Mouse (Mus musculus): Measurements from ENCODE around the gene Kcnh1. TPM values are rescaled to one million over a fixed set of nuclear protein-coding genes. Genes with fewer than 3 reads are reported as not detected.

The Kcnh1 gene
- total RNA-seq, 2 experiments from 2014 or later: 71.9 to 76.4 TPM

DNA sequence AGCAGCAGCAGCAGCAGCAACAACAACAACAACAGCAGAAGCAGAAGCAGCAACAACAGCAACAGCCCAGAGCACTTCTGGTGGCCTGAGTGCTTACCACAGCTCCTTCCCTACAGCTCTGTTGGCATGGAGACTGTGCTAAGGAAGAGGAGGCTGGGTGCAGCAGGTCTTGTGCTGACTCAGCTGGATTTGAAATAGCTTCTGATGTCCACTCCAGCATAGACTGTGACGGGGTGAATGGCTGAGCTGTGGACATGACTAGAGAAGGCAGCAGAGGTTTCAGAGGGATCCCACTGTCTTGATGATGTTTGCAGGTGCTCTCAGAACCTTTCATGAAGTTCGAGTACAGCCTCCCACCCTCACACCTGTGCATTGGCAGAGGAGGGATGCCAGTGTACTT is 113.0 kb downstream of the Kcnh1 start:
- TF ChIP-seq CTCF (IDR thresholded peaks at IDR 0.05): no peak
- intact Hi-C loops (cut with DNase I): no loop called here
- Histone ChIP-seq H3K4me3 (no peak overlapping the region), H3K27ac (no peak overlapping the region)
- no peak for DNase-seq (ENCODE audit: extremely low spot score in 1 of 2, low spot score in 2 of 2)

DNA sequence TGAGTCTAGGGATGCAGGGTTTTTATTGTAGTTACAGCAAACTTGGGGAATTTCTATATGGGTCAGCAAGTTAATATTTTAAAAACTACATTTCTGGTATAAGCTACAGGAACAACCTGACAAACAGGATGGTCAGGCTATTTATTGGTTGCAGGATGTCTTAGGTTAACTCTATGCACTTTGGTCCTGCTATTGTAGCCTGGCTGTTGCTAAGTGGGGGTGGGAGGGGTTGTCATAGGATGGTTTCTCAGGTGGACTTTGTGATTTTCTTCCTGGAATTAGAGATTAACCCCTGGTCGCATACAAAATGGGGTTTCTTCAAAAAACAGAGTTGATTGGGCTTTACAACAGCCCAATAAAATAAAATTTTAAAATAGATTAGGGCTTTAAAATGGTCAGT is 114.6 kb downstream of the Kcnh1 start:
- Histone ChIP-seq H3K4me3 (no peak overlapping the region), H3K27ac (no peak overlapping the region)
- intact Hi-C loops (cut with DNase I): no loop called here
- no peak for TF ChIP-seq CTCF (IDR thresholded peaks at IDR 0.05)
- DNase-seq (ENCODE audit: extremely low spot score in 1 of 2, low spot score in 2 of 2): no peak

DNA sequence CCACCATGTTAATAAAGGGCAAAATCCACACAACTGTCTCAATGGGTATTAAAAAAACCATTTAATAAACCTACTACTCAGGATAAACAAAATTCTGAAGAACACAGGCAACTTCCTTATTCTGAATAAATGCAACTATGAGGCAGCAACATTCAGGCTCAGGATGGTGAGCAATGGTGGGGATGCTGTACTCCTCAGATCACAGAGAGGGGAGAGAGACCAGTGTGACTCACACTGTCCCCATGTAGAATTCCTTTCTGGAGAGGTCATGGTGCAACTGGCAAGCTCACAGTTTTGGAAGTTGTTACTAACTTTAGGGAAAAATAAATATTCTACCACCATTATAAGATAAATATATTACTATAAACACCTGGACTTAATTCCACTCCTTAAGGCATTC is 116.5 kb downstream of the Kcnh1 start:
- intact Hi-C loops (cut with DNase I): no loop called here
- Histone ChIP-seq H3K27ac (no peak overlapping the region), H3K4me3 (no peak overlapping the region)
- no peak for DNase-seq (ENCODE audit: extremely low spot score in 1 of 2, low spot score in 2 of 2)
- no peak for TF ChIP-seq CTCF (IDR thresholded peaks at IDR 0.05)

DNA sequence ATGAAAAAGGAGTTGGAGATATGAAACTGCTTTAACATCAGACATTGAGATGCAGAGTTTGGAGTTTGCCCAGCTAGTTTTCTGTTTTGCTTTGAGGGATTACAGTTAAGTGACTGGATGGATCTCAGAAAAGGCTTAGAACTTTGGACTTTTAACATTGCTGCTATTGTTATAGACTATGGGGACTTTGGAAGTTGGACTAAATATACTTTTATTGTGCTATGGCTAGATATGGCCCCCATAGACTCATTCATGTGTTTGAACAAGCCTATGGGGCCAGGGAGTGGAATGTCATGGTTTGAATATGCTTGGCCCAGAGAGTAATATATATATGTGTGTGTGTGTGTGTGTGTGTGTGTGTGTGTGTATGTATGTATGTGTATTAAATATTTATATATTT is 120.7 kb downstream of the Kcnh1 start:
- TF ChIP-seq CTCF (IDR thresholded peaks at IDR 0.05): no peak
- DNase-seq (ENCODE audit: extremely low spot score in 1 of 2, low spot score in 2 of 2): no peak
- H3K4me3 ChIP-seq: no peak overlapping the region
- no peak overlapping the region for H3K27ac ChIP-seq
- intact Hi-C loops (cut with DNase I): no loop called here

DNA sequence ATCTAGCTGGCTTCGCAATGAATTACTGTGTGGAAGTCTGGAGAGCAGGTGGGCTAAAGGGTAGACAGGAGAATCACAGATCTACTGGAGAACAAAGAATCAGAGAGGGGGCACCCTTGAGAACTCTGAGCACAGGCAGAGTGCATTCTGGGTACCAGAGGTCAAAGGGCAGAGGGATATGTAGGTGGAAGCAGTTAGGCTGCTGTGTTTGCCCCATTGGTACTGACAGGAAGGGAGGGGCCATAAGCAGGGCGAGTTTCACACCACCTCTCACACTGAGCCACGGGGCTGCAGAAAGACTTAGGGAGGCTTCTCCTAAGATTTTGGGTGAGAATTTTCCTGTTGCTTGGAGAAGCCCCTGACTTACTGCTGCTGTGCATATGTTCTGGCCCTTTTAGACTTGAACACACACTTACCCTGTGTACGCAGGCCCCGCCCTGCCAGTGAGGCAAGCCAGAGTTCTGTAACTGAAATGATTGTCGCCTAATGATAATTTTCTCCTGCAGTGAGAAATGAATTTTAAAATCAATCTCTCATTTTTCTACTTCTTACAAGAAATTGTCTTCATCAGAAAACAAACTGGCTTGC is 121.4 kb downstream of the Kcnh1 start:
- no peak for DNase-seq (ENCODE audit: extremely low spot score in 1 of 2, low spot score in 2 of 2)
- peak overlapping the region; percentile 28; the same call in 1 of the 2 replicates for H3K27ac ChIP-seq
- no peak for TF ChIP-seq CTCF (IDR thresholded peaks at IDR 0.05)
- intact Hi-C loops (cut with DNase I): no loop called here
- H3K4me3 ChIP-seq: no peak overlapping the region

DNA sequence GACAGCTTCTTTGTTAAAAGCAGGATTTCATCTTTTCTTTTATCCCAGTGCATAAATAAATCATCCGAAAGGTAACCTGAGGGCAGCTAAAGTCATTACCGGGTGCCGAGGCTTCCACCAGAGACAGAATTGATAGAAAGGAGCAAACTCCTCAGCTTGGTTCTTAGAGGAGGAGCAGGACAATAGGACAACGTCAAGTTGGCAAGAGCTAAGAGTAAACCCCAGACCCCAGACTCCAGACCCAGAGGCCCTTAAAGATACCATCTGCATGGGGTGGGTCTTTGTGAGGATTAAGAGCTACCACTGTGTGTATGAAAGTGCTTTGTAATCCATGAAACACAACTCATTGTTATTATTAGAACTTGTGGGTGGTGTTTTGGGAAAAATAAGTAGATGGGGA is 121.9 kb downstream of the Kcnh1 start:
- intact Hi-C loops (cut with DNase I): no loop called here
- DNase-seq (ENCODE audit: extremely low spot score in 1 of 2, low spot score in 2 of 2): no peak
- H3K27ac ChIP-seq: peak overlapping the region; percentile 28; the same call in 1 of the 2 replicates
- no peak overlapping the region for H3K4me3 ChIP-seq
- no peak for TF ChIP-seq CTCF (IDR thresholded peaks at IDR 0.05)

DNA sequence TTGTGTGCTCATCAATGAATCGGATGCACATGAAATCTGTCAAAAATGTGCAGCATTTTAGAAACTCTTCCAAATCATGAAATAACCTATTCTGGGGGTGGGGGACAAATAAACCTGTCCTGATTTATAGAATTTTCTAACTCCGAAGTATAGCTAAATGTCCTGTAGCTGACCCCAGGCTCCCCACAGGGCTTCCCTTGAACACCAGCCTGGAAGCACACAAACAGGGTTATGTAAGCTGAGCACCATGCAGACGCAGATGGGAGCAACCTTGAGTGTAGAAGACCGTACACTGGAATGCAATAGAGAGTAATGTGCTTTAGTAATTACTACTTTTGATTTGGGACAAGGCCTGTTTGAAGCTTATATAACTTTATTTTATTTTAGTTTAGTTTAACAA is 122.4 kb downstream of the Kcnh1 start:
- no peak for TF ChIP-seq CTCF (IDR thresholded peaks at IDR 0.05)
- no peak overlapping the region for H3K4me3 ChIP-seq
- intact Hi-C loops (cut with DNase I): no loop called here
- H3K27ac ChIP-seq: peak overlapping the region; percentile 30; the same call in 1 of the 2 replicates
- no peak for DNase-seq (ENCODE audit: extremely low spot score in 1 of 2, low spot score in 2 of 2)

DNA sequence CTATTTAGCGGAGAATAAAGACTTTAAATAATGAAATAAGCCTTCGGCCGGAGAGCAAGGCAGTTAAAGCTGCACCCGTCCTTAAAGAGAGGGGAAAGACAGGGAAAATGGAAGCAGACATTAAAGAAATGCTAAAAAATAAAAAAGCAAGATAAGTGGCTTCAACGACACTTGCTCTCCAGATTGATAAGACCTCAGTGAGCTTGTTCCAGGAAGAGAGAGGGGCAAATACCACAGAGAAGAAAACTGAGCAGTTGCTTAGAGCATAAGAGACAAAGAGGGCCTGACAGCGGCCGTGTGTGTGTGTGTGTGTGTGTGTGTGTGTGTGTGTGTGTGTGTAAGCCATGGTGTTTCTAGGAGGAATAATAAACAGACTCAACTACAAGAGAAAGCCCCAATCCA is 123.0 kb downstream of the Kcnh1 start:
- no peak for DNase-seq (ENCODE audit: extremely low spot score in 1 of 2, low spot score in 2 of 2)
- intact Hi-C loops (cut with DNase I): no loop called here
- H3K27ac ChIP-seq: no peak overlapping the region
- no peak for TF ChIP-seq CTCF (IDR thresholded peaks at IDR 0.05)
- H3K4me3 ChIP-seq: no peak overlapping the region

DNA sequence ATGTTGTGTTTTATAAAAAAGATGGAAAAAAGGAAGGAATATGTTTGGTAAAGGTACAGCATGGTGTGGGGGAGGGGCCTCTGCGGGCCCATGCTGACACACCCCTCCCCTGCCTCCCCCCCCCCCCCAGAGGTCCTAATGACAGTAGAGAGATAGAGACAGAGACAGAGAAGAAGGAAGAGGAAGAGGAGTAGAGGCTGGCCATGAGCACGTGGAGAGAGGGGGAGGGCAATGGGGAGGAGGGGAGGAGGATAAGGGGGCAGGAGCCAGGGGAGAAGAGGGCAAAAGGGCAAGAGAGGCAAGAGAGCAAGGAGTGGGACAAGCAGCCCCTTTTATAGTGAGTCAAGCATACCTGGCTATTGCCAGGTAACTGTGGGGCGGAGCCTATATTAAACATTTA is 123.5 kb downstream of the Kcnh1 start:
- TF ChIP-seq CTCF (IDR thresholded peaks at IDR 0.05): no peak
- no peak overlapping the region for H3K4me3 ChIP-seq
- intact Hi-C loops (cut with DNase I): no loop called here
- no peak for DNase-seq (ENCODE audit: extremely low spot score in 1 of 2, low spot score in 2 of 2)
- H3K27ac ChIP-seq: no peak overlapping the region

DNA sequence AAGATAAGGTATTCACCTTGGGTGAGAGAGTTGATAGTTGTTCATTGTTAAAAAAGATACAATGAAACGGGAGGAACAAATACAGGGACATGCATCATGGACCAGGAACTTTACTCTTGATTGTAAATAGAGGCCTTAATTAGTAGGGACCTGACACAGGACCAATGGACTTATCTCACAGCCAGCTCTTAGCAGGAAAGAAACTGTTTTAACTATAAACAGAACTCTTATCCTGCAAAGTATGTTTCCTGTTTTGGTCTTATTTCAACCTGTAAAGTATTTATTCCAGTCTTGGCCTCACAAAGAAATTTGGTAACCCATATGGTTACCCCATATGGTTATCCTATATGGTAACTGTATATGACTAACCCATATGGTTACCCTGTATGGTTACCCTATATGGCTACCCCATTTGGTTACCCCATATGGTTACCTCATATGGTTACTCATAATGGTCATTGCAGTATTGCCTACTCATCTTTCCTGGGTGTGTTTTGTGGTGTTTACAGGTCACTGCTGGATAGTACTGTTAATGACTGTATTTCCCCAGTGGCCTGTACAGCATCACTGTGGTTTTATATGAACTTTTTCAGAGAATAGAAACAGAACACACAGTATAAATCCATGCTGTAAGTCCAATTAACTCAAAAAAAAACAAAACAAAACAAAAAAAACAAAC is 125.0 kb downstream of the Kcnh1 start:
- intact Hi-C loops (cut with DNase I): no loop called here
- no peak for DNase-seq (ENCODE audit: extremely low spot score in 1 of 2, low spot score in 2 of 2)
- no peak overlapping the region for H3K4me3 ChIP-seq
- no peak for TF ChIP-seq CTCF (IDR thresholded peaks at IDR 0.05)
- no peak overlapping the region for H3K27ac ChIP-seq

DNA sequence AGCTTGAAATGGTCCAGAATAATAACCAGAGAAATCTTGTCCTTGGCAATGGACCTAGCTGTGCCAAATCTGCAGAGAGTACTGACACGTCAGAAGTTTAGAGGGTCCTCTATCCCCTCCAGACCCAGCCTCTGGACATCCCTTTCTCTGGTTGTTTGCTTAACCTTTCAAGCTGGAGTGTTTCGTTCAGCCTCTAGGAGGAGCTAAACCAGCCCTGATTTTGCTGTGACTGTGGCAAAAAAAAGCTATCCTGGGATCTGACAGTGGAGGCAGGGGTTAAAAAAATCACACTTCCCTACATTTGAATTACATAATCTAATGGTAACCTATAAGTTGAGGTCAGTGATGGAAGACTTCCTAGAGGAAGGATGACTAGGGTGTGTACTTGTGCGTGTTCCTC is 133.6 kb downstream of the Kcnh1 start:
- H3K4me3 ChIP-seq: no peak overlapping the region
- intact Hi-C loops (cut with DNase I): no loop called here
- no peak for DNase-seq (ENCODE audit: extremely low spot score in 1 of 2, low spot score in 2 of 2)
- TF ChIP-seq CTCF (IDR thresholded peaks at IDR 0.05): peak; percentile 49
- H3K27ac ChIP-seq: no peak overlapping the region

DNA sequence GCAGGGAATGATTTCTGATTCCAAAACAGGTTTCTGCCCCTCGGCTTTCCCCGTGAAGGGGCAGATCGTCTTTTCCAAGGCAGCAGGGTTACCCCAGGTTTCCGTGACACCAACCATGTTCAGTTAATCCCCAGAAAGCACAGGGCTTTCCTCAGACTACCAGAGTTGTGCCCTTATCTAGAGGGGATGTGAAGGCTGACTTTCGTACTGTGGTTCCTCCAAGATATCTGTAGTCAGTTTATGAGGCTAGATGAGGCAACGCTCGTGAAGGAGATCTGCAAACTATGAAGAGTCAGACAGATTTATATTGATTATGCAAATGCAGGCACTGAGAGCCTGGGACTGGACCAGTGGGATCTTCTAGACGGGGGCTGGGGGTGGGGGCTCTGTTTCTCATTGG is 136.5 kb downstream of the Kcnh1 start:
- Histone ChIP-seq H3K4me3 (no peak overlapping the region), H3K27ac (no peak overlapping the region; the same call in 1 of the 2 replicates)
- intact Hi-C loops (cut with DNase I): no loop called here
- no peak for TF ChIP-seq CTCF (IDR thresholded peaks at IDR 0.05)
- DNase-seq (ENCODE audit: extremely low spot score in 1 of 2, low spot score in 2 of 2): no peak

DNA sequence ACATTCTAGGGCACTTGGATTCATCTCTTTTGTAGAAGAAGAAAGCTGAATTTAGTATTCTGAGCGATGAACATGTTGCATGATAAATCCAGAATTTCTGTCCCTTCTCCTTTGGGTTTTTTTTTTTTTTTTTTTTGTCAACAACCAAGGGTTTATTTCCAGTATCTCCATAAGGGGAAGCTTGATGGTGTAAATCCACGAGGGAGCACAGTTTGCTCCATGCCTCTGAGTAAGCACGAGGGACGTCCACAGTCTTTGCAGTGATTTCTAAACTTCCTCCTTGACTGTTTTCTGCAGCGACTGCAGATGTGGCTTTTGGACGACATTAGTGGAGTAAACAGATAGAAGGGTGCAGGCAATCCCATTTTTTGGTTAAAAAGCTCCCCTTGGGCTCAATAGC is 140.6 kb downstream of the Kcnh1 start:
- Histone ChIP-seq H3K4me3 (no peak overlapping the region), H3K27ac (peak overlapping the region; percentile 72)
- intact Hi-C loops (cut with DNase I): no loop called here
- no peak for DNase-seq (ENCODE audit: extremely low spot score in 1 of 2, low spot score in 2 of 2)
- TF ChIP-seq CTCF (IDR thresholded peaks at IDR 0.05): no peak
